Mouse (Mus musculus) limb, embryonic 15.5 days (tissue): ENCODE measurements around the gene Rabl6. TPM values are rescaled to one million over a fixed set of nuclear protein-coding genes. Genes with fewer than 3 reads are reported as not detected.
"Not testable (repeated sequence)": the region's sequence is repeated elsewhere in the genome, so short reads cannot be mapped to it uniquely, and the experiment has no call there.

ENCODE experiments used
- ATAC-seq: fragments of 200-750 bp; cut with Nextera tagmentation; 2 replicates; pipeline ENCODE4 v1.8.0; 2017; ENCODE audit warnings: low read depth, moderate TSS enrichment; ENCODE audit not compliant: insufficient number of reproducible peaks, low FRiP score, low TSS enrichment
- H3K27ac ChIP-seq: fragments of 300-500 bp; sonication (generic); 2 replicates; pipeline ENCODE4 v1.5.1; 2015; ENCODE audit warnings: moderate library complexity, mild to moderate bottlenecking, inconsistent platforms
- H3K27me3 ChIP-seq: fragments of 300-500 bp; sonication (generic); 2 replicates; pipeline ENCODE4 v1.6.1; 2015; ENCODE audit warnings: inconsistent platforms
- H3K36me3 ChIP-seq: fragments of 300-500 bp; sonication (generic); 2 replicates; pipeline ENCODE4 v1.6.1; 2015; ENCODE audit warnings: inconsistent platforms
- H3K4me1 ChIP-seq: fragments of 300-500 bp; sonication (generic); 2 replicates; pipeline ENCODE4 v1.6.1; 2015; ENCODE audit warnings: inconsistent platforms
- H3K4me2 ChIP-seq: fragments of 300-500 bp; sonication (generic); 2 replicates; pipeline ENCODE4 v1.6.1; 2015; ENCODE audit warnings: mild to moderate bottlenecking, inconsistent platforms
- H3K4me3 ChIP-seq: fragments of 300-500 bp; sonication (generic); 2 replicates; pipeline ENCODE4 v1.5.1; 2015; ENCODE audit warnings: mild to moderate bottlenecking, inconsistent platforms
- H3K9ac ChIP-seq: fragments of 300-500 bp; sonication (generic); 2 replicates; pipeline ENCODE4 v1.6.1; 2015; ENCODE audit warnings: inconsistent platforms
- H3K9me3 ChIP-seq: fragments of 300-500 bp; sonication (generic); 2 replicates; pipeline ENCODE4 v1.6.1; 2016; ENCODE audit warnings: inconsistent platforms
- WGBS: fragments of 180-500 bp; shearing (Covaris S2); methylation state at CpG from one replicate; pipeline ENCODE4 v1.1.7; 2015; 5-methylcytosine and 5-hydroxymethylcytosine counted together
- polyA plus RNA-seq: library from polyadenylated mRNA; unstranded; fragments of >200 nt; fragmentation: Nextera tagmentation; extraction: Ambion mirVana; gene quantifications from 2 replicates; pipeline ENCODE4 v1.2.1, GENCODE M21; 2015

The Rabl6 gene
- polyA plus RNA-seq, 1 experiment from 2014 or later = 73.6 TPM

DNA sequence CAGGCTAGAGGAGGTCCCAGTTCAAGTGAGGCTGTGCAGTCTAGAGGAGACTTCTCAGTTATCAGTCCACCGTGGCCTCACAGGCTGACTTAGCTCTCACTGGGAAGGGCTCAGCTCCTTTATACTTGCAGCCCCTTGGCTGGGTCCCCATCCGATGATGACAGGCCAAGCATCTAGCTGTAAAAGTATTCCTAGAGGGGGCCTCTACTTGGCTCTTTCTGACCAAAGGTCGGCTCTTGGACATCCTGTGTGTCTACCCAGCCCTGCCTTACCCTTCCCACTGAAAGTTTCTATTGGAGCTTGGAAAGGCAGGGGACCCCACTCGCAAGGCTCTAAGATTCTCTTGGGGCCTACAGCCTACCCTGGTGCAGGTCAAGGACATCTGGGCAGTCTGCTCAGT lies 37.1 kb downstream of the Rabl6 start:
- Histone ChIP-seq H3K36me3 (peaks cover 56% of the 10 kb centered on the region), H3K4me1 (peaks cover 24% of the 10 kb centered on the region), H3K9me3 (no peaks in the 10 kb centered on the region), H3K27ac (no peak overlapping the region), H3K4me2 (no peak overlapping the region), H3K9ac (no peak overlapping the region), H3K27me3 (peaks cover 2% of the 10 kb centered on the region), H3K4me3 (no peak overlapping the region)
- ATAC-seq = no peak
- WGBS = 92% methylated on average over 4 of the region's 4 CpGs

DNA sequence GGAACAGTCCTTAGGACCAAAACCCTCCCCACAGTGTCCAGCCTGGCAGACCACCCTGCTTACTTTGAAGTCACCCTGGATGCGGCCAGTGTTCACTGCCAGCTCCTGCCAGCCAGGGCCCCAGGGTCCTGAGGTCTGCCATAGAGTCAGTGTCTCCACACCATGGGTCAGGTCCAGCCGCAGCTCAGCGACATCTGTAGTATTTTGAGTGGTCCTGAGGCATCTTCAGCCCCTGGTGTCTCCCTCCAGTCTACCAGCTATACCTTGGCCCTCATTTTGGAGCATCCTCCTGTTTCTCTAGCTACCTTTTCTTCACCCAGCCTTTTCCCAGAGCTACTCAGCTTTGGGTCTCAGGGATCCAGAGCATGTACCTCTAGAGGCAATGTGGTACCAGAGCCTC lies 39.0 kb downstream of the Rabl6 start:
- Histone ChIP-seq H3K27me3 (no peaks in the 10 kb centered on the region), H3K36me3 (peaks cover 75% of the 10 kb centered on the region), H3K27ac (no peak overlapping the region), H3K9me3 (no peaks in the 10 kb centered on the region), H3K9ac (no peak overlapping the region), H3K4me2 (no peak overlapping the region), H3K4me3 (no peak overlapping the region), H3K4me1 (peaks cover 14% of the 10 kb centered on the region)
- 89% methylated on average over 3 of the region's 3 CpGs for WGBS
- ATAC-seq = no peak

DNA sequence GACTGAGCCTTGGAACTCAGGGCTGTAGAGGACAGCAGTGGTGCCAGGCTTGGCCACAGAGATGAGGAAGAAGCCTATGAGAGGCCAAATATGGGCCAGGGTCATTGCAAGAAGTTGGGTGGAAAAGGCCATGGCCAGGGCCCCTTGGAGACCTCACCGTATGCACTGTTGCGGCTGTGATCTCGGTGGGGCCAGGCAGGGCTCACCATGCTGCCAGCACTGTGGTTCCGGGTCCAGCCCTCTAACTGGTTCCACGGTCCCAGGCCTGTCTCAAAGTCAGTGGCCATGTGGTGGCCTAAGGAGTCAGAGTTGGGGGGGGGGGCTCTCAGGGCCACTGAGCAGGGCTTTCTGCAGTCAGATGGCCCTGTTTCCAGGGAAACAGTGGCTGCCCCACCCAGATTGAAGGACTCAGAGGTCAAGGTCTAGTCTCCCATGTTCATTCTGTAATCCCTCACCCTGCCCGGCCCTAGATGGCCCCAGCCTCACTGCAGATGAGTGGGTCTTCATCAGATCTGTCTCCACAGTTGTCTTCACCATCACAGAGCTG lies 39.8 kb downstream of the Rabl6 start:
- Histone ChIP-seq H3K4me1 (peaks cover 7% of the 10 kb centered on the region), H3K9me3 (no peaks in the 10 kb centered on the region), H3K9ac (no peak overlapping the region), H3K4me3 (no peak overlapping the region), H3K4me2 (no peak overlapping the region), H3K27me3 (no peaks in the 10 kb centered on the region), H3K36me3 (peaks cover 83% of the 10 kb centered on the region), H3K27ac (no peak overlapping the region)
- WGBS = 89% methylated on average over 6 of the region's 6 CpGs
- ATAC-seq = no peak

DNA sequence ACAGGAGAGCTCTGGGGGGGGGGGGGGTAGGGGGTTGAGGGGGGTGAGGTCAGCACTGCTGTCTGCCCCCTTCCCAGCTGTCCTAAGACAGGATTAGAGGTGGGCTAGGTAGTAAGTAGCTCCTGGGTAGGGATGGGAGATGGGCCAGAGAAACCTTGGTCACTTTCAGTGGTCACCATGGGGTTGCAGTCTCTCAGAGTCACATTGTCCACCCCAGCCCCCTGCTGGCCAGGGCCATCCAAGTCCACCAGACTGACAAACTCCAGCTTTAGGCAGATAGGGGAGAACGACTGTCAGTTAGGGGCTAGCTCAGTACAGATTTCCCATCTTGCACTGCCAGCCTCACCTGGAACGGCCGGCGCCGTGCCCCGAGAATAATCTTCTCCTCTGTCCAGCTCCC lies 41.8 kb downstream of the Rabl6 start:
- whole genome bisulfite sequencing = 77% methylated on average over 6 of the region's 6 CpGs

DNA sequence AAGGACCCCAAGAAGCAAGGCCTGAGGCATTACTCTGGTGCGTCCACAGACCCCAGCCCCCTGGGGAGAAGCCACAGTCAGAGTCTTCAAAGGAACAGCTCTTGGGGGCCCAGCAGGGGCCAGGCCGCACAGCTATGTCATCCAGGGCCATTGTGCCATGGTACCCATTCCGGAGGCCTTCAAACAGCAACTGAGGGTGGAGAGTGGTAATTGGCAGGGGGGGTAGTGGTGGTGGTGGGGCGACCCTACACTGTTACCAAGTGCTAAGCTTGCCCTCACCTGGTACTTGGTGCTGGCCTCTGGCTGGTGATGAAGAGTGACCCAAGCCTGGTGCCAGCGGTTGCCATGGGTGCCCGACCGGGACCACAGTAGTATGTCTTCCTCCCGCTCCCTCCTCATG lies 42.6 kb downstream of the Rabl6 start:
- Histone ChIP-seq H3K4me3 (no peak overlapping the region), H3K4me2 (no peak overlapping the region), H3K9ac (no peak overlapping the region), H3K4me1 (0 out of 2 replicates have a peak, but pooled peaks cover under 1% of the 10 kb centered on the region), H3K36me3 (peaks cover 94% of the 10 kb centered on the region), H3K9me3 (no peaks in the 10 kb centered on the region), H3K27me3 (no peaks in the 10 kb centered on the region), H3K27ac (no peak overlapping the region)
- 88% methylated on average over 8 of the region's 8 CpGs for WGBS
- no peak for ATAC-seq

More for the DNA sequence above, 41.8 kb downstream of the Rabl6 start:
- peaks cover 93% of the 10 kb centered on the region for H3K36me3 ChIP-seq
- no peak for ATAC-seq
- no peaks in the 10 kb centered on the region for H3K9me3 ChIP-seq
- no peak overlapping the region for H3K4me3 ChIP-seq
- H3K4me1 ChIP-seq = no peaks in the 10 kb centered on the region
- H3K9ac ChIP-seq = no peak overlapping the region
- H3K27ac ChIP-seq = no peak overlapping the region
- H3K4me2 ChIP-seq = no peak overlapping the region
- H3K27me3 ChIP-seq = no peaks in the 10 kb centered on the region

DNA sequence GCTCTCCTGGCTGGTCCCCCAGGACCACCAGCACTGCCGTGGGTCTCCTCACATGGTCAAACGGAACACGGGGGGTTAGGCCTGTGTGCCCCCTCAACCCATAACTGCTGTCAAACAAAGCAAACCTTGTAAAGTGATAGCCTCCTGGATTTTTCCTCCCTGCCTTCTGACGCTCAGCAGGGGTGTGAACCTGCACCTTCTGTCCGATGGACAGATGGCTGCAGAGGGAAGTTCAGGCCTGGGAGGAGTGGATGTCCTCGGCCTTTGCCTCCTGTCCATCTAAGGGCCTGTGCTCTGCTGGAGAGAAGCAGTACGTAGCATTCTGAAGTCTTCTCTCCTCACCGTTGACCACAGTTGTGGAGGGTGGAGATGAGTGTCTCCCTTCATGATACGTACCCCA lies 46.4 kb downstream of the Rabl6 start:
- Histone ChIP-seq H3K9me3 (no peaks in the 10 kb centered on the region), H3K4me2 (no peak overlapping the region), H3K27ac (no peak overlapping the region), H3K9ac (no peak overlapping the region), H3K4me3 (no peak overlapping the region), H3K4me1 (peaks cover 23% of the 10 kb centered on the region), H3K27me3 (no peaks in the 10 kb centered on the region), H3K36me3 (peaks cover 74% of the 10 kb centered on the region)
- no peak for ATAC-seq
- 83% methylated on average over 9 of the region's 9 CpGs for WGBS

DNA sequence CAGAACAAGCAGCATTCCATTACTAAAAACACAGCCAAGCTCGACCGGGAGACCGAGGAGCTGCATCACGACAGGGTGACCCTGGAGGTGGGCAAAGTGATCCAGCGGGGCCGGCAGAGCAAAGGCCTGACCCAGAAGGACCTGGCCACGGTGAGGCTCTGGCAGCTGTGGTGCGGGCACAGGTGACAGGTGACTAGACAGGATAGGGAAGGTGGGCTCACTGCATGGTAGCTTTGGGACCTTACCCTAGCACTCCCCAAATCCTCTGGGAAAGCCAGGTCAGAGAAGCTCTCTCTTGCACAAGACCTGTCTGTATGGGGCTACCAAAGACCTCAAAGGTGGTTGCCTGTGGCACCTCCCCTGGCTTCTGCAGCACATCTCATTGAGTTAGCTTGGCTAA lies 47.8 kb downstream of the Rabl6 start:
- H3K27me3 ChIP-seq = no peaks in the 10 kb centered on the region
- no peak overlapping the region for H3K4me2 ChIP-seq
- WGBS = 76% methylated on average over 8 of the region's 8 CpGs
- no peak overlapping the region for H3K9ac ChIP-seq
- ATAC-seq = no peak
- no peak overlapping the region for H3K4me3 ChIP-seq
- H3K9me3 ChIP-seq = no peaks in the 10 kb centered on the region
- H3K36me3 ChIP-seq = peaks cover 60% of the 10 kb centered on the region
- H3K4me1 ChIP-seq = peaks cover 31% of the 10 kb centered on the region
- H3K27ac ChIP-seq = no peak overlapping the region

DNA sequence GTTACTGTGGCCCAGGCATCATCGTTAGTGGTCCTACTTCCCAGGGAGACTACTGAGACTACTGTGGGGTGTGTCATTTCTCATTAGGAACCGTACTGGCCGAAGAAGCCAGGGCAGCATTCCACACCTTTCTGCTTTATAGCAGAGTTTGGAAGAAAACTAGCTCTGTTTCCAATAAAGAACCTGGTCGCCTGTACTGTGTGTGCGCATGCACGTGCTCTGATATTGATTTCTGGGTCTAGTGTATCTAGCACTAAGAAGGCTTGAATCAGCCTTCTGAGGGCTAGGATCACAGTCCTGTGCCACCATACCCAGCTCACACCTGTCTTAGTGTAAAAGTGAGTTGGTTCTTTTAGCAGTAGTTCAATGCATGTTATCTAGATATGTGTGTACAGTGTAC lies 49.5 kb downstream of the Rabl6 start:
- 42% methylated on average over 6 of the region's 6 CpGs for WGBS
- peaks cover 31% of the 10 kb centered on the region for H3K4me1 ChIP-seq
- peak overlapping the region; percentile 80; the same call in 1 of the 2 replicates for H3K27ac ChIP-seq
- ATAC-seq = no peak
- peak overlapping the region; percentile 99 for H3K4me3 ChIP-seq
- peak overlapping the region; percentile 94 for H3K9ac ChIP-seq
- H3K36me3 ChIP-seq = peaks cover 43% of the 10 kb centered on the region
- no peaks in the 10 kb centered on the region for H3K27me3 ChIP-seq
- H3K9me3 ChIP-seq = no peaks in the 10 kb centered on the region
- H3K4me2 ChIP-seq = peak overlapping the region; percentile 83

DNA sequence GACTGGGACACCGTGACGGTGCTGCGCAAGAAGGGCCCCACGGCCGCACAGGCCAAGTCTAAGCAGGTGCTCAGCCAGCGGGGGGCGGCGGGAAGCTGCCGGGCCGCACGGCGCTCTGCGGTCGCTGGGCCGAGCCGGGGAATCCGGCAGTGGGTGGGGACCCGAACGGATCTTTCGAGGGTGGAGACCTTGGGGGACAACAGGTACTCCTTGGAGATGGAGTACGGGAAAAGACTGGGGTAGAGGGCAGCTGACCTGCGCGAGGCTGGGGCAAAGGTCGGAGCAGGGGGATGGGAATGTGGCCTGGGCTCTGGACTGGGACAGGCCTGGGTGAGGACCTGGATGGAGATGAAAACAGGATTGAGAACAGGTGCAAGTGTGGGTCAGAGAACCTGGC lies 50.4 kb downstream of the Rabl6 start:
- WGBS = under 1% methylated on average over 24 of the region's 24 CpGs
- no peaks in the 10 kb centered on the region for H3K27me3 ChIP-seq
- ATAC-seq = peak; percentile 11
- H3K36me3 ChIP-seq = peaks cover 35% of the 10 kb centered on the region
- H3K27ac ChIP-seq = peak overlapping the region; percentile 80
- H3K9me3 ChIP-seq = no peaks in the 10 kb centered on the region
- peaks cover 31% of the 10 kb centered on the region for H3K4me1 ChIP-seq
- H3K4me3 ChIP-seq = peak overlapping the region; percentile 99
- H3K9ac ChIP-seq = peak overlapping the region; percentile 94
- H3K4me2 ChIP-seq = peak overlapping the region; percentile 83

DNA sequence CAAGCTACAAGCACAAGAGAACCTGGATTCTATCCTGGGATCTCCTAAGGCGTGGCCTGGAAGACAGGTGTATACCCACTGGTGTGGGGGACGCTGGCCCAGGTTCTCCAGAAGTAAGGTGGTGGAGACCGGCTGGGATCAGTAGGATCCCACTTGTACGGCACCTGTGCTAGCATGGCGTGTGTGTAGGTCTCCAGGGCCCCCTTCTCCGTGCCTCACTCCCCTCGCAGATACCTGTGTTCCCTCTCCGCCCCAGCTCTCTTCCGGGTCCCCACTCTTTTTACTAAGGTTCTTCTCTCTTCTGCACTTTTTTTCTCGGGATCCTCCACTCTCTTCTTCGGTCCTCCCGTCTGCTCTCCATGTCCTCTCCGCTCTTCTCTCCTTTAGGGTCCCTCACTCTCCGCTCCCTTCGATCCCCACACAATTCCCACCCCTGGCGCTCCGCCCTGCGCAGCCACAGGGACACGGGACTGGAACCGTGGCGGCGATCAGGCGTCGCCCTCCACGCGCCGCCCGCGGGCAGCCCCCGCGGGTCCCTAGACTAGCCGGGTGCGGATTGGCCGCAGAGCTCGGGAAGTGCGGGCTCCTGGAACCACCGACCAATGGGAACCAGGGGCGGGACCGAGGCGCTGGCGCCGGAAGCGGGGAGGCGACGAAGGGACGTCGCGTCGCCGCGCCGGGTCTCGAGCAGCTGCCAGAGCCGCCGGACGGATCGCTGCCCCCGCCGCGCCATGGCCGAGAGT lies 50.9 kb downstream of the Rabl6 start, which contains the start of gene Edf1:
Edf1 (plus strand) TSS at position 627 of the 743 bp plus-strand sequence.
- Histone ChIP-seq H3K4me3 (peak within 1 kb of the TSS; percentile 99), H3K27me3 (no peaks in the 10 kb centered on the region), H3K36me3 (peaks cover 29% of the 10 kb centered on the region), H3K9me3 (no peaks in the 10 kb centered on the region), H3K27ac (peak within 1 kb of the TSS; percentile 80), H3K4me1 (peaks cover 31% of the 10 kb centered on the region), H3K4me2 (peak within 1 kb of the TSS; percentile 83), H3K9ac (peak within 1 kb of the TSS; percentile 94)
- peak; percentile 94 for ATAC-seq
- WGBS = under 1% methylated on average over 61 of the region's 61 CpGs

DNA sequence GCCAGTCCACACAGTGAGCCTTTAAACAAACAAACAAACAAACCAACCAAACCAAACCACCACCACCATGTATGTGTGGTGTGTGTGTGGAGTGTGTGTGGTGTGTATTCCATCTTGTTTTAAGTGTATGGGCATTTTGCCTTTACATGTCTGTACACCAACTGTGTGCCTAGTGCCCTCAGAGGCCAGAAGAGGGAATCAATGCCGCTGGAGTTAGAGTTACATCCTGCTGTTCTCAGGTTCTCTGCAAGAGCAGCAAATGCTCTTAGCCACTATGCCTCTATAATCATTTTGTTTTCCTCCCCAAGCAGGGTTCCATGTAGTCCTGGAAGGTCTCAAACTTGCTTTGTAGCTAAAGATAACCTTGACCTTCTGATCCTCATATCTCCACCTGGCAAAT lies 52.0 kb downstream of the Rabl6 start:
- H3K27me3 ChIP-seq = no peaks in the 10 kb centered on the region
- H3K9ac ChIP-seq = no peak overlapping the region
- H3K4me1 ChIP-seq = peaks cover 31% of the 10 kb centered on the region
- no peak overlapping the region for H3K4me3 ChIP-seq
- WGBS = 57% methylated on average over 1 of the region's 1 CpGs
- no peak overlapping the region for H3K27ac ChIP-seq
- peaks cover 18% of the 10 kb centered on the region for H3K36me3 ChIP-seq
- ATAC-seq = no peak
- H3K4me2 ChIP-seq = no peak overlapping the region
- H3K9me3 ChIP-seq = no peaks in the 10 kb centered on the region

DNA sequence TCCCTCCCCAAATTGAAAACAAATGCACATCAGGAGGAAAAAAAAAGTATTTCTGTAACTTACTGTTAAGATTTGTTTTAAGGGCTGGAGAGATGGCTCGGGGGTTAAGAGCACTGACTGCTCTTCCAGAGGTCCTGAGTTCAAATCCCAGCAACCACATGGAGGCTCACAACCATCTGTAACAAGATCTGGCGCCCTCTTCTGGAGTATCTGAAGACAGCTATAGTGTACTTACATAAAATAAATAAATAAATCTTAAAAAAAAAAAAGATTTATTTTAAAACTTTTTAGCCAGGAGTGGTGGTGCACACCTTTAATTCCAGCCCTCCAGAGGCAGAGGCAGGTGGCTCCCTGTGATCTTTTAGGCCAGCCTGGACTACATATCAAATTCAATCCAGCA lies 52.8 kb downstream of the Rabl6 start:
- not testable (repeated sequence) for H3K36me3 ChIP-seq, H3K9ac ChIP-seq, ATAC-seq, H3K9me3 ChIP-seq, H3K4me2 ChIP-seq, H3K27me3 ChIP-seq, H3K27ac ChIP-seq, H3K4me3 ChIP-seq
- 54% methylated on average over 2 of the region's 2 CpGs for WGBS
- H3K4me1 ChIP-seq = peaks cover 28% of the 10 kb centered on the region
